Comparison of ENCODE assay signal across 19 mouse cellular contexts in genomic region chr2:22752492-22752891, GRCm38 (mm10).
"Had no signal": no experiment of that assay in that cellular context is flagged by ENCODE, and none has a peak within 500 bp of the region (broad histone marks: within the 10 kb centered on the region; RNA-seq: fewer than 3 reads in every experiment).

No protein-coding gene starts in this region.

- H3K4me3 ChIP-seq: layer of hippocampus, adult 2 months; limb, embryonic 13.5 days; midbrain, embryonic 10.5 days; neural tube, embryonic 12.5 days had no signal

- H3K9ac ChIP-seq: limb, embryonic 13.5 days; lung, embryonic 14.5 days; neural tube, embryonic 12.5 days had no signal

- ATAC-seq: intestine, postnatal 0 days had no signal

- H3K27ac ChIP-seq: kidney, postnatal 0 days; layer of hippocampus, adult 2 months; limb, embryonic 13.5 days; midbrain, embryonic 10.5 days; neural tube, embryonic 12.5 days had no signal

- H3K4me1 ChIP-seq: limb, embryonic 13.5 days; midbrain, embryonic 10.5 days; neural tube, embryonic 12.5 days had no signal

- H3K9me3 ChIP-seq: limb, embryonic 13.5 days; midbrain, embryonic 10.5 days; neural tube, embryonic 12.5 days had no signal

- H3K4me2 ChIP-seq: limb, embryonic 13.5 days; liver, embryonic 11.5 days; lung, embryonic 14.5 days; neural tube, embryonic 12.5 days had no signal

- H3K36me3 ChIP-seq: limb, embryonic 13.5 days; midbrain, embryonic 10.5 days; neural tube, embryonic 12.5 days had no signal

- H3K27me3 ChIP-seq: limb, embryonic 13.5 days; neural tube, embryonic 12.5 days had no signal

- DNase-seq: kidney, adult 9 months; kidney, postnatal 4 days; left cerebral cortex, postnatal 4 days; lung, embryonic 14.5 days; lung, postnatal 10 days; lung, postnatal 4 days; midbrain, embryonic 14.5 days; retina, postnatal 1 day; right cerebral cortex, postnatal 4 days; spleen, adult 18-20 months; thymus, adult 18-20 months; thymus, postnatal 14 days had no signal
